Mouse (Mus musculus) spleen, adult 2 months (tissue): ENCODE data around the gene Fem1b. TPM values are rescaled to one million over a fixed set of nuclear protein-coding genes. Genes with fewer than 3 reads are reported as not detected.
"Not testable (repeated sequence)": the region's sequence is repeated elsewhere in the genome, so short reads cannot be mapped to it uniquely, and the experiment has no call there.

Experiments
- DNase-seq, 2 experiments: peaks; one replicate each; pipeline versions ENCODE4 v3.0.0 to v3.0.0-alpha.2; 2012 to 2021; ENCODE audit warnings: low spot score in 2 of 2, low read depth in 1 of 2
- H3K27ac ChIP-seq: fragments of 200-500 bp; 2 replicates; pipeline ENCODE4 v1.5.1; 2012; ENCODE audit warnings: low read length, inconsistent platforms; ENCODE audit not compliant: insufficient read depth
- H3K27me3 ChIP-seq: fragments of 200-500 bp; 2 replicates; pipeline ENCODE4 v1.6.1; 2012; ENCODE audit warnings: mild to moderate bottlenecking, moderate library complexity, low read length, inconsistent platforms; ENCODE audit not compliant: control insufficient read depth, insufficient read depth
- H3K36me3 ChIP-seq: fragments of 200-500 bp; 2 replicates; pipeline ENCODE4 v1.6.1; 2012; ENCODE audit warnings: mild to moderate bottlenecking, low read length, inconsistent platforms; ENCODE audit not compliant: control insufficient read depth, insufficient read depth
- H3K4me1 ChIP-seq: fragments of 200-500 bp; 2 replicates; pipeline ENCODE4 v1.6.1; 2011; ENCODE audit warnings: inconsistent platforms; ENCODE audit not compliant: control insufficient read depth, insufficient read depth, insufficient read length
- H3K4me3 ChIP-seq: fragments of 200-500 bp; 2 replicates; pipeline ENCODE4 v1.5.1; 2011; ENCODE audit warnings: mild to moderate bottlenecking, inconsistent platforms; ENCODE audit not compliant: insufficient read depth, insufficient read length; ENCODE audit errors: extremely low read depth
- CTCF ChIP-seq: fragments of 200-500 bp; IDR thresholded peaks from 2 replicates; pipeline ENCODE4 v1.5.1; 2011; ENCODE audit warnings: mild to moderate bottlenecking, inconsistent platforms; ENCODE audit not compliant: insufficient read depth, insufficient read length, insufficient replicate concordance; ENCODE audit errors: extremely low read depth
- POLR2A ChIP-seq: fragments of 200-500 bp; IDR thresholded peaks from 2 replicates; pipeline ENCODE4 v1.6.1; 2011; ENCODE audit warnings: low read depth, low read length, inconsistent platforms
- WGBS: fragments of 180-500 bp; shearing (Covaris S2); methylation state at CpG from one replicate; pipeline ENCODE4 v1.1.7; 2018; 5-methylcytosine and 5-hydroxymethylcytosine counted together
- polyA plus RNA-seq: library from polyadenylated mRNA; depleted of rRNA; stranded (reverse); fragments of >200 nt; gene quantifications from 2 replicates; pipeline ENCODE4 v1.2.3, GENCODE M21; 2012

Fem1b gene
- polyA plus RNA-seq, 1 experiment = 5.3 TPM

- Histone ChIP-seq H3K4me3 (peak overlapping the region; percentile 14; the same call in 1 of the 2 replicates), H3K27me3 (no peaks in the 10 kb centered on the region), H3K27ac (no peak overlapping the region), H3K4me1 (peaks cover 4% of the 10 kb centered on the region; the same call in 1 of the 2 replicates), H3K36me3 (no peaks in the 10 kb centered on the region)
- WGBS = 18% methylated on average over 24 of the region's 24 CpGs
- no peak for DNase-seq
- TF ChIP-seq CTCF (no peak), POLR2A (no peak)
These were observed 16.4 kb upstream of the Fem1b start for GRCm38 (mm10) chr9:62827939-62828652.

GRCm38 (mm10) chr9:62826456-62826855 lies 14.7 kb upstream of the Fem1b start:
- Histone ChIP-seq H3K27ac (no peak overlapping the region), H3K36me3 (no peaks in the 10 kb centered on the region), H3K27me3 (no peaks in the 10 kb centered on the region), H3K4me3 (no peak overlapping the region), H3K4me1 (peaks cover 4% of the 10 kb centered on the region; the same call in 1 of the 2 replicates)
- no peak for TF ChIP-seq POLR2A
- no peak for TF ChIP-seq CTCF
- no peak for DNase-seq
- 75% methylated on average over 7 of the region's 7 CpGs for WGBS

- Histone ChIP-seq H3K36me3 (no peaks in the 10 kb centered on the region), H3K27ac (no peak overlapping the region), H3K4me3 (no peak overlapping the region), H3K4me1 (peaks cover 4% of the 10 kb centered on the region; the same call in 1 of the 2 replicates), H3K27me3 (no peaks in the 10 kb centered on the region)
- no peak for DNase-seq
- TF ChIP-seq POLR2A (no peak), CTCF (no peak)
- 70% methylated on average over 8 of the region's 9 CpGs for WGBS
These were observed 14.2 kb upstream of the Fem1b start for GRCm38 (mm10) chr9:62825791-62826393.

GRCm38 (mm10) chr9:62821811-62822210 lies 10.1 kb upstream of the Fem1b start:
- H3K36me3 ChIP-seq = no peaks in the 10 kb centered on the region
- 93% methylated on average over 7 of the region's 7 CpGs for WGBS
- H3K27ac ChIP-seq = no peak overlapping the region
- no peak for TF ChIP-seq POLR2A
- no peak for TF ChIP-seq CTCF
- no peaks in the 10 kb centered on the region for H3K27me3 ChIP-seq
- H3K4me3 ChIP-seq = no peak overlapping the region
- peaks cover 8% of the 10 kb centered on the region; the same call in 1 of the 2 replicates for H3K4me1 ChIP-seq
- no peak for DNase-seq

- peaks cover 17% of the 10 kb centered on the region; the same call in 1 of the 2 replicates for H3K4me1 ChIP-seq
- no peaks in the 10 kb centered on the region for H3K27me3 ChIP-seq
- DNase-seq = no peak
- 86% methylated on average over 6 of the region's 6 CpGs for WGBS
- no peak overlapping the region for H3K27ac ChIP-seq
- H3K4me3 ChIP-seq = no peak overlapping the region
- H3K36me3 ChIP-seq = no peaks in the 10 kb centered on the region
- no peak for TF ChIP-seq POLR2A
- no peak for TF ChIP-seq CTCF
These were observed 9.1 kb upstream of the Fem1b start for GRCm38 (mm10) chr9:62820829-62821228.

GRCm38 (mm10) chr9:62819910-62820309 lies 8.2 kb upstream of the Fem1b start:
- WGBS = 80% methylated on average over 6 of the region's 6 CpGs
- H3K27me3 ChIP-seq, H3K4me3 ChIP-seq, DNase-seq, H3K27ac ChIP-seq, H3K36me3 ChIP-seq: not testable (repeated sequence)
- H3K4me1 ChIP-seq = peaks cover 17% of the 10 kb centered on the region; the same call in 1 of the 2 replicates

GRCm38 (mm10) chr9:62819494-62819893 lies 7.8 kb upstream of the Fem1b start:
- DNase-seq = no peak
- TF ChIP-seq POLR2A (no peak), CTCF (no peak)
- no peaks in the 10 kb centered on the region for H3K36me3 ChIP-seq
- peaks cover 17% of the 10 kb centered on the region; the same call in 1 of the 2 replicates for H3K4me1 ChIP-seq
- H3K27me3 ChIP-seq = no peaks in the 10 kb centered on the region
- H3K27ac ChIP-seq = no peak overlapping the region
- 79% methylated on average over 3 of the region's 3 CpGs for WGBS
- H3K4me3 ChIP-seq = no peak overlapping the region
